Mouse (Mus musculus) small intestine, adult 2 months (tissue): ENCODE results near the gene Muc3.

Experiments used
- CTCF ChIP-seq: fragments of 200-500 bp; IDR thresholded peaks from 2 replicates; pipeline ENCODE4 v1.5.1; 2012; ENCODE audit warnings: low read depth, mild to moderate bottlenecking, control low read depth, inconsistent platforms, low read length, moderate library complexity, mixed read lengths; ENCODE audit not compliant: insufficient replicate concordance, insufficient read length; ENCODE audit errors: extremely low read depth
- POLR2A ChIP-seq: fragments of 200-500 bp; IDR thresholded peaks from 2 replicates; pipeline ENCODE4 v1.6.1; 2012; ENCODE audit warnings: low read depth, mild to moderate bottlenecking, control low read depth, inconsistent platforms, low read length, moderate library complexity

GRCm38 (mm10) chr5:137109941-137110593, 39.1 kb downstream of the Muc3 start:
- TF ChIP-seq CTCF = no peak
- no peak for TF ChIP-seq POLR2A
